Mouse (Mus musculus) cerebellum, adult 9-10 months (tissue): ENCODE data around the gene Mafb.

Experiments used
- DNase-seq: peaks from one replicate; pipeline ENCODE4 v3.0.0; 2022

Mafb gene

GRCm38 (mm10) chr2:160361442-160362121 lies 5.3 kb downstream of the Mafb start:
- no peak for DNase-seq

- no peak for DNase-seq
Observed at GRCm38 (mm10) chr2:160360234-160360874, 6.5 kb downstream of the Mafb start.

GRCm38 (mm10) chr2:160358896-160359295 lies 8.0 kb downstream of the Mafb start:
- DNase-seq: no peak

GRCm38 (mm10) chr2:160357442-160357841 lies 9.4 kb downstream of the Mafb start:
- DNase-seq: no peak

- no peak for DNase-seq
Observed at GRCm38 (mm10) chr2:160356132-160356531, 10.7 kb downstream of the Mafb start.

- DNase-seq: no peak
Observed at GRCm38 (mm10) chr2:160354319-160354718, 12.5 kb downstream of the Mafb start.

- DNase-seq: no peak
Observed at GRCm38 (mm10) chr2:160353581-160353980, 13.3 kb downstream of the Mafb start.

- DNase-seq: no peak
Observed at GRCm38 (mm10) chr2:160351038-160351574, 15.8 kb downstream of the Mafb start.

- DNase-seq: no peak
Observed at GRCm38 (mm10) chr2:160349578-160349977, 17.3 kb downstream of the Mafb start.

GRCm38 (mm10) chr2:160348796-160349195 lies 18.1 kb downstream of the Mafb start:
- DNase-seq: no peak

GRCm38 (mm10) chr2:160348072-160348604 lies 18.7 kb downstream of the Mafb start:
- no peak for DNase-seq

- no peak for DNase-seq
Observed at GRCm38 (mm10) chr2:160345644-160346043, 21.2 kb downstream of the Mafb start.

GRCm38 (mm10) chr2:160340121-160340520 lies 26.7 kb downstream of the Mafb start:
- no peak for DNase-seq

- DNase-seq: no peak
Observed at GRCm38 (mm10) chr2:160339595-160339994, 27.3 kb downstream of the Mafb start.

GRCm38 (mm10) chr2:160336053-160336452 lies 30.8 kb downstream of the Mafb start:
- DNase-seq: no peak

- no peak for DNase-seq
Observed at GRCm38 (mm10) chr2:160335043-160335442, 31.8 kb downstream of the Mafb start.

GRCm38 (mm10) chr2:160334111-160334661 lies 32.7 kb downstream of the Mafb start, which contains the start of gene Gm826:
Gm826 (minus strand) TSS chr2:160334162.
- DNase-seq: no peak

GRCm38 (mm10) chr2:160332516-160333325 lies 34.1 kb downstream of the Mafb start:
- DNase-seq: no peak

- DNase-seq: no peak
Observed at GRCm38 (mm10) chr2:160328886-160329285, 38.0 kb downstream of the Mafb start.

GRCm38 (mm10) chr2:160327716-160328115 lies 39.1 kb downstream of the Mafb start:
- no peak for DNase-seq

- DNase-seq: no peak
Observed at GRCm38 (mm10) chr2:160327167-160327566, 39.7 kb downstream of the Mafb start.

- no peak for DNase-seq
Observed at GRCm38 (mm10) chr2:160325105-160325644, 41.7 kb downstream of the Mafb start.

- DNase-seq: no peak
Observed at GRCm38 (mm10) chr2:160321829-160322228, 45.0 kb downstream of the Mafb start.
